Mouse (Mus musculus): ENCODE data around the gene Qtrt2.

Qtrt2 gene

DNA sequence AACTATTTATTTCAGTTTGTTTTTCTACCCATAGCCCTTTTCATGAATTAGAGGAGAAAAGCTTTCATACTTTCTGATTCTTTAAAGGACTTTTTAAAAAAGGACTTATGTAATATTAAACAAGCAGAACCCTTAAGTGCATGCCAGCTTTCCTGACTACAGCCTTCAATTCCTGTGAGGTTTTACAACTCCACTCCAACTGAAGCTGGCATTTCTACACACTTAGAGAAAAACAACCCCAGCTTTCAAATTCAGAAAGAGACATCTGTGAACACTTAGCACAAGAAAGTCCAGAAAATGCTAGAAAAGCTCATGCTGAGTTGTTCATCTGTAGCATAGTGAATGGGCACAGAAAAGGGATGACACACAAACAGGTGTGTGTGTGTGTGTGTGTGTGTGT lies 56.8 kb downstream of the Qtrt2 start:
- in situ Hi-C loops (cut with MboI; ENCODE audit: low pct_unique_long_range_greater_than_20kb in 1 of 2, low sequenced_read_pairs in 2 of 2, unreplicated experiment in 1 of 2) = no loop called here

DNA sequence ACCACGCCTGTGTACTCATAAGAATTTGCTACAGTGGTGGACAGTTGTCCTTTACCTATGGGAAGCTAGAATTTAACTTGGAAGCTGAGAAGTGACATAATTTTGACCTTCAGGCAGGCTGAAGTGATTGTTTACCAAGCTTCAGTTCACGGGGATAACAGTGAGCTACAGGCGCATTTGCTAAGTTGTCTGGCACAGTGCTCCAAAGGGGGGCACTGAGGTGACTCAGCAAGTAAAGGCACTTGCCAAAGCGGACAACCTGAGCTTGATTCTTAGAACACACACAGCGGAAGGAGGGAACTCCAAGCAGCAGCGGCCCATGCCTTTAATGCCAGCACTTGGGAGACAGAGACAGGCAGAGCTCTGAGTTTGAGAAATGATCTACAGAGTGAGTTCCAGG lies 66.0 kb downstream of the Qtrt2 start:
- in situ Hi-C loops (cut with MboI; ENCODE audit: low pct_unique_long_range_greater_than_20kb in 1 of 2, low sequenced_read_pairs in 2 of 2, unreplicated experiment in 1 of 2) = no loop called here

DNA sequence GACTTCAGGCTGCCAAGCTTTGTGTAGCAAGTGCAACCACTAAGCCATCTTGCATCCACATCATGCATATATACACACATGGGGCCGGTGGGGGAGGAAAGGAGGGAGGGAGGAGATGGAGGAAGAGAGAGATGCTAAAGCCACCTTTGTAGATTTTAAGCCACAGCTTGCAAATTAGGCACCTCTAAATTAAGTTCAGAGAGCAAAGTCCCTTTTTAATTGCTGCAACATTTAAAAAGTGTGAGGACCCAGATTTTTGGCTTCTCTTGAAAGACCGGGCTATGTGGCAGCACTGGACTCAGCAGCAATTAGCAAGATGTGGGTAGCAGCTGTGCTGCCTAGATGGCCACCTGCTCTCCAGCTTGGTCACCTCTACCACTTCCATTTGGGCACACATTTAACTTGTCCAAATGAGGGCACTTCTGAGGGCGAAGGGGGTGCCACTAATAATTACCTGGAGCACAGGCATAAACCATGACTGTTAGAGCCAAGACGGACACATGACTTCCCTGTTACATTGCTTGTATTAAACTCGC lies 67.6 kb downstream of the Qtrt2 start:
- in situ Hi-C loops (cut with MboI; ENCODE audit: low pct_unique_long_range_greater_than_20kb in 1 of 2, low sequenced_read_pairs in 2 of 2, unreplicated experiment in 1 of 2) = no loop called here

DNA sequence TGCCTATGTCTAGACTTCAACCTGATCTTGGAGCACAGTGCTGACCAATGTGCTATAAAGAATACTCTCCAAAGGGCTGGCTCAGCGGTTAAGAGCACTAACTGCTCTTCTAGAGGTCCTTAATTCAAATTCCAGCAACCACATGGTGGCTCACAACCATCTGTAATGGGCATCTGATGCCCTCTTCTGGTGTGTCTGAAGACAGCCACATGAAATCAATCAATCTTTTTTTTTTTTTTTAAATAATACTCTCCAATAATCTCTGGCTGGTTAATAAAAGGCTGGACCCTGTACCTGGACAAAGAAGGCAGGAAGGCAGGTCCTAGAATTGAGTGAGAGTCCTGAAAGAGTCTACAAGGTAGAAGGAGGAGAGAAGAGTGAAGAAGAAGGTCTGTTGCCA lies 76.8 kb downstream of the Qtrt2 start:
- in situ Hi-C loops (cut with MboI; ENCODE audit: low pct_unique_long_range_greater_than_20kb in 1 of 2, low sequenced_read_pairs in 2 of 2, unreplicated experiment in 1 of 2) = no loop called here

DNA sequence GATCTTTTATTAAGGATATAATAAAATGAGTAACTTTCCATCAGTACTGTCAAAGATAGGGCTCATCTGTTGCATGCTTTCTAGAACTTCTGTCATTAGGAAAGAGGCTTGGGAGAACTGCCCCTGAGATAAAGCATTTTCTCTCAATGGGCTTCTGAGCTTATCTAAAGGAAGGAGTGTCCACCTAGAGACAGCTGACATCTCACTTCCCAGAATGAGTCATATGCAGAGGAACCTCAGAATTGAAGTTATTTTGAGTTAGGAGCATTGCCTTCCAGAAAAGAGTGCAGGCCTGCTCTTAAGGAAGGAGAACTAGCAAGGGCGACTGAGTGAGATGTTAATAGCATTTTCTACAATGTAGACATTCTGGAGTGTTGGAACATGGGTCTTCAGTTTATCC lies 85.4 kb downstream of the Qtrt2 start:
- in situ Hi-C loops (cut with MboI; ENCODE audit: low pct_unique_long_range_greater_than_20kb in 1 of 2, low sequenced_read_pairs in 2 of 2, unreplicated experiment in 1 of 2) = no loop called here

DNA sequence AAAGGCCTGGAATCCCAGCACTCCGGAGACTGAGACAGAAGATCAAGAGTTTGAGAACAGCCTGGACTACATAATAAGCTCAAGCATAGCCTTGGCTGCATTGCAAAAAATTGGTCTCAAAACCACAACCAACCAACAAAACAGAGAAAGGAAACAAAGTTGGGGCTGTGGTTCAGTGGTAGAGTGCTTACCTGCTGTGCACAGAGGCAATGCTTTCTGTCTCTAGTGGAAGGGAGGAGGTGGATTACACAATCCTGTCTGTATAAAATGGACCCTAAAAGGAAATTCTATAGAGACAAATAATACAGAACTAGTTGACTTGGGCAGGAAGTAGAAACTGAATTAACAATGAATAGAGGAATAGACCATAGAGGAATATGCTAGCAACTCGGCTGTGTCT lies 94.7 kb downstream of the Qtrt2 start:
- in situ Hi-C loops (cut with MboI; ENCODE audit: low pct_unique_long_range_greater_than_20kb in 1 of 2, low sequenced_read_pairs in 2 of 2, unreplicated experiment in 1 of 2) = no loop called here

DNA sequence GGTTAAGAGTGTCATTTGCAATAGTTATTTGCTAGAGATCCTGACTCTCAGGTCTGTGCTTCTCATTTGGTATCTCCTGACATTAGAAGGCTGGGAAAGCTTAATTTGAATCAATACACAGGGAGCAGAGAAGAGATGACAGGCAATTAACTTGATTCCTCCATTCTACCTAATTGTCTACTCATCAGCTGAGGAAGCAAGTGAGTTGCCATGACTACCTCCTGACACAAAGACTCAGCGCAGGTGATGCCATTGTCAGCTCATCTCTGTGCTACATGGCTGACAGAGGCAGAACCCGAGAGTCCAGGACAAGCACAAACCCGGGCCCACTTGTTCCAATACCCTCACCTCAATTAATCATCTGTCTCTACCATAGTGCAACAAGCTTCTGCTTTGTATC lies 99.1 kb downstream of the Qtrt2 start:
- in situ Hi-C loops (cut with MboI; ENCODE audit: low pct_unique_long_range_greater_than_20kb in 1 of 2, low sequenced_read_pairs in 2 of 2, unreplicated experiment in 1 of 2) = no loop called here

DNA sequence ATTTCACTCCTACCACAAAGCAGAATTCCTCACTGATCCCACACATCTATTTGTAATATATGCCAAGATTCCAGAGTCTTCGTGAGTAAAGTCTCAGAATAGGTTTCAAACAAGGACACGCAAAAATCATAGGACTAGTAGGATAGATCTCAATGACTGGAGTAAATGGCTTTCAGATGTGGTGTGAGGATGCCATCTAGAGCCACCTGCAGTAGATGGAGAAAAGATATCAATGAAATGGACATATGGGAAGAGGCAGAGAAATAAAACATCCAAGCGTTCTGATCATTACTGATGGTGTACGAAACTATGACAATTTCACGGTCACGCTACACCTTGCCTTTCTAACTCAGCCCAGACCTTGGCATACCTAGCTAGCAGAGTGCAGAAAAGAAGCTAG lies 108.2 kb downstream of the Qtrt2 start:
- in situ Hi-C loops (cut with MboI; ENCODE audit: low pct_unique_long_range_greater_than_20kb in 1 of 2, low sequenced_read_pairs in 2 of 2, unreplicated experiment in 1 of 2) = no loop called here

DNA sequence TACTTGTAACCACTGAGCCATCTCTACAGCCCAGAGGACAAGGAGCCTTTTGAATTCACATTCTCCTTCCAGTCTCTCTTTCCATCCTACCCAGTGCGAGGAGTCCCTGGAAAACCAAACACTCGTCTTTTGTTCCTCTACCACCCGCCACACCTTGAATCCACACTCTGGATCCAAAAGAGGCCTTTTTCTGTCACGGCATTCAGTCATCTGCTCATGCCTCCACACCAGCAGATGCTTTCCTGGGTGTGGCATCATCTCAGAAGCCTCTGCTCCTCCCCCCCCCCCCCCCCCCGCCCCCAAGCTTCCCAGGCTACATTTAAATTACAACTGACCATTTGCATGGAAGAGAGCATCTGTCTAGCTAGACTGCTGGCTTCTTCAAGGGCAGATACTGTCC lies 110.3 kb downstream of the Qtrt2 start:
- in situ Hi-C loops (cut with MboI; ENCODE audit: low pct_unique_long_range_greater_than_20kb in 1 of 2, low sequenced_read_pairs in 2 of 2, unreplicated experiment in 1 of 2) = no loop called here

DNA sequence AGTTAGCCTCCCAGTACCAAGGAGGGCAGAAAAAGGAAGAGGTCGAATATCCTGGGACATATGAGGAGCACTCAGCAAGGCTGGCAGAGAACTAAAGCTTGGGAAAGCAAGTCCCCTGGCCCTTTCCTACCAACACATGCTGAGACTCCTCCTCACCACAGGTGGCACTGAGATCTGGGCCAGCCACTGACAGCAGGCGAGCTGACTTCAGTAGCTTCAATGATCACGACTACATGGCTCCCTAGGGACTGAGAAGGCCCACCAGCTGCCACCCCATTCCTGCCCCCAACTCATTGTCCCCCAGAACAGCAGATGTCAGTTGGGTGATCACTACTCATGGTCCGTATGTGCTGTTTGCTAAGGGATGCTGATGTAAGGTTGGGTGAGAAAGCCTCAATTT lies 112.0 kb downstream of the Qtrt2 start:
- in situ Hi-C loops (cut with MboI; ENCODE audit: low pct_unique_long_range_greater_than_20kb in 1 of 2, low sequenced_read_pairs in 2 of 2, unreplicated experiment in 1 of 2) = no loop called here

All from mouse embryonic stem cell (cell line).